Mouse (Mus musculus) Muller cell, postnatal 12 days (primary cell): ENCODE measurements around the gene Vps11.
"Not testable (repeated sequence)": the region's sequence is repeated elsewhere in the genome, so short reads cannot be mapped to it uniquely, and the experiment has no call there.

Experiments
- DNase-seq: peaks from one replicate; pipeline ENCODE4 v3.0.0-alpha.2; 2015; ENCODE audit errors: inconsistent ontology term

The Vps11 gene

GRCm38 (mm10) chr9:44335331-44336092, 26.0 kb downstream of the Vps11 start:
- peak; percentile 57 for DNase-seq

DNA sequence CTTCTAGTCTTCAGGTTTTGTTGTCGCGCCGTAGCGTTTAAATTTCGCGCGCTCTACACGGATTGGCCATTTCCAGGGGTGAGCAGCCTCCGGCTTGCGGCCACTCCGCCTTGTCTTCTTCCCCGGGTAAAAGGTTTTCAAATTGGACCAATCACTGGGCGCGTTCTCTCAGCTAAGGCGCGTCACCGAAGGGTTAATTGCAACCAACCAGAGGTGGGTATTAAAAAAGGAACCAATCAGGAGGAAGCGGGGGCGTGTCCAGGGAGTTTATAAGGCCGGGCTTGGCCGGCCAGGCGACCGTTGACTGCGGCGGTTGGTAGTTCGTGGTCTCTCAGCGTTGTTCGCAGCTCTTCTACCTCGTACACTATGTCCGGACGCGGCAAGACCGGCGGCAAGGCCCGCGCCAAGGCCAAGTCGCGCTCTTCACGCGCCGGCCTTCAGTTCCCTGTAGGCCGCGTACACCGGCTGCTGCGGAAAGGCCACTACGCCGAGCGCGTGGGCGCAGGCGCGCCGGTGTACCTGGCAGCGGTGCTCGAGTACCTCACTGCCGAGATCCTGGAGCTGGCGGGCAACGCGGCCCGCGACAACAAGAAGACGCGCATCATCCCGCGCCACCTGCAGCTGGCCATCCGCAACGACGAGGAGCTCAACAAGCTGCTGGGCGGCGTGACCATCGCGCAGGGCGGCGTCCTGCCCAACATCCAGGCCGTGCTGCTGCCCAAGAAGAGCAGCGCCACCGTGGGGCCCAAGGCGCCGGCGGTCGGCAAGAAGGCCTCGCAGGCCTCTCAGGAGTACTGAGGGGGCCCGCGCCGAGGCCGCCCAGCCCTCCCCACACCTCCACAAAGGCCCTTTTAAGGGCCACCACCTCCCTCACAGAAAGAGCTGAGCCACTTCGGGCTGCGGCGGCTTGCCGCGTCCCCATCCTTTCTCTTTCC, 26.8 kb downstream of the Vps11 start, which contains the start of gene H2afx:
H2afx (plus strand) TSS at position 299 of the 935 bp plus-strand sequence.
- peak; percentile 99 for DNase-seq

DNA sequence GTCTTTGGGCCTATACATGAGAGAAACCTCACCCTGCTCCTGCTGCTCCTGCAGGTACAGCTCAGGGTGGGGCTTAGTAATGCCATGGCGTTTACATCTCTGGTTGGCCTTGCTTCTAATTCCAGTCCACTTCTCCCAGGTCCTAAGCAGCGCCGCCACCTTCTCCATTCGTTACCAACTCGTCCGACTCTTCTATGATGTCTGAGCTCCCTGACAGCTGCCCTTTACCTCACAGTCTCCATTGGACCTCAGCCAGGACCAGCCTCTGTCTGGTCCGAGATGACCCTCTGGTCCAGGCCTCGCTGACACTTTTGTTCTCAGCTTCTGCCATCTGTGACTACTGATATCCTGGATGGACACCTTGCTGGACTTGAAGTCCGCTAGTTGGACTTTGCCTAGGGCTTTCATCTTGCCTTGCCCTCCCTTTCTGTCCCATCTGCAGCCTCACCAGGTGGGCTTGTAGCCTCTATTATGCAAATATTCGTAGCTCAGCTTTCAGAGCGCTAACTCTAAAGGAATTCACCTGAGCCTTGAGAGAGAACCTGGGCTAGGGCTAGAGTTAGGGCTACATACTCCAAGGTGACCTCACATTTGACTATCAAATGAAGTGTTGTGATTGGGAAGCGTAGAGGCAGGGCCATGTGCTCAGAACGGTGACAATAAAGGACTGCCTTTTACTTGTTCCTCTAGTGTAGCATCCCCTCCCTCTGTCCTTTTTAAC, 28.4 kb downstream of the Vps11 start:
- DNase-seq, result no peak

DNA sequence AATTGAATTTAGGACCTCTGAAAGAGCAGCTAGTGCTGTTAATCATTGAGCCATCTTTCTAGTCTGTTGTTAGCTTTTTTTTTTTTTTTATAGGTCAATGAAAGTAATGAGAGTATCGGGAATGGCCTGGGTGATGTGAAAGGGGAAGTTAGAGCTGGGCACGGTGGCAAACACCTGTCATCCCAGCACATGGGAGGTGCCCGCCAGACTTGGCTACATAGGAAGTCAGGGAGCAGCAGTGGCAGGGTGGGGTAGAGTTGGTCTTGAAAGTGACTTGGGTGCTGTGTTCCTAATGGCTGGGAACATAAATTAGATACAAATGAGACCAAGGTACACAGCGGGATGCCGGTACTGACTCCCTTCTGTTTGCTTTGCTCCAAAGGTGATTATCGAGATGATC, 30.7 kb downstream of the Vps11 start:
- no peak for DNase-seq

GRCm38 (mm10) chr9:44327926-44328325, 33.5 kb downstream of the Vps11 start:
- DNase-seq, result no peak

DNA sequence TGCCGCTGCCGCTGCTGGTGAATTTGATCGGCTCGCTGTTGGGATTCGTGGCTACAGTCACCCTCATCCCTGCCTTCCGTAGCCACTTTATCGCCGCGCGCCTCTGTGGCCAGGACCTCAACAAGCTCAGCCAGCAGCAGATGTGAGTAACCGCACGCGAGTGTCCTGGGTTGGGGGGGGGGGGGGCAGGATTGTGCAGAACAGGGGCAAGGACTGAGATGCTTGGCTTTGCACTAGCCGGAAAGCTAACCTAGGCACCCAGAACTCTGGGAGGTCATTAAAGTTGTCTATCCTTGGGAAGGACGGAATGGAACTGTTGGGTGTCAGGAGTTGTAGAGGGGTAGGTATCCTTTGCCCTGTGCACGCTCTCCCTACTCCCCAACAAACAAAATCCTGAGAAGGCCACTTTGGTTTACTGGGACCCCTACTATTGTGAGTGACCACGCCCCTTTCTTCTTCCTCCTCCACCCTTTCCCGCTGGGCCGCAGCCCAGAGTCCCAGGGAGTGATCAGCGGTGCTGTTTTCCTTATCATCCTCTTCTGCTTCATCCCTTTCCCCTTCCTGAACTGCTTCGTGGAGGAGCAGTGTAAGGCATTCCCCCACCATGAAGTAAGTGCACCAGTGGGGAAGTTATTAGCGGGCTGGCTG, 34.3 kb downstream of the Vps11 start:
- peak; percentile 36 for DNase-seq

DNA sequence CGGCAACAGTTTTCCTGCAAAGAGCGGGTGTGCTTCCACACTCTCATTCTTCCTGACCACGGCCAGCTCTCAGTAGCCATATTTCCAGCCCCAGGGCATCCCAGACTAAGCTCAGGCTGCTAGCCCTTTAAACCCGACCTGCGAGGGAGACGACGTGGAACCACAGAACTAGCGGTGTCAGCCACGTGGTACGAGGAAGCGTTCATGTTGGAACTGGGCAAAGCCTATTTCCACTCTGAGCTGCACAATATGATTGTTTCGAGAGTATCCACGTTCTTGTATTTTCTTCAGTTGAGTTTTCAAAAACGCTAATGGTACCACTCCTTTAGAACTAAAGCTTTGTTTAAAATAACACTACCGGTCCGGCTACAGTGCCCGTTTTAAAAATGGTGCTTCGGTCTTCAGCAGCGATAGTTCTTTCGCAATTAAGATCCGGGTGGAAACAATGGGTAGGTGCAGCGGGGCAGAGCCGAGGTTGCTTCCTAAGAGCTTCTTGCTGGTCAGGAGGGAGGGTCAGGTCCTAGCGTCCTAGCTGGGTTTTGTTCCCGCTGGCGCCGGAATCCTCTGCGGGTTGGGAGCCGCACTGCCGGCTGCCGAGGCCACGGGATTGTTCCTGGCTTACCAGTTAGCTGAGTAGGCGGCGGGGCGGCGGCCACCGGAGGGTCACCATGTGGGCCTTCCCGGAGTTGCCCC, 35.0 kb downstream of the Vps11 start:
- DNase-seq, result peak; percentile 87

DNA sequence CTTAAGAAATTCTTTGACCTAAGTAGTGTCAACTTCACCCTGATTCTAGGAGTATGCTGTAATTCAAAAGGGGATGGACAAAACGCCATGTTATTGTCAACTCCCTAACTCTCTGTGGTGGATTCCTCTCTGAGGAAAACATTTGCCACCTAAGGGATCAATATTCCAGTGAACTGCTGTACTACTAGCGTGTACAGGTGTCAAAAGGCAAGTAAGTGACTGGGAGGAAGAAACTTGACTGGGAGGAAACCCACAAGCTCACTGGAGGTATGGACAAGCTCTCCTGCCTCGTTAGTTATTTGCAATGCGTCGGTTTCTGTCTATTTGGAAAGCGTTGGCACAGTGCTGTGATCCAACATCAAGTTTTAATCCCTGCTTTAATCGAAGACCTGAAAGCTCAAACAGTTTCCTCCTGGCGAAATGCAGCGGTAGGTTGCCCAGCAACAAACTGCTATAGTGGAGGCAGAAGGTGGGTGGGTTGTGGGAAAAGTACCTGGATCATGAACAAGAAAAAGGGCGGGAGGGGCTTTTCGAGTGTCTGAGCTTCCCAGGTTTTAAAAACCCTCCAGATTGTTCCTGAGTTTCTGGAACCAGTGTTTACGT, 35.6 kb downstream of the Vps11 start, which contains the start of gene Dpagt1:
Dpagt1 (plus strand) TSS at position 252 of the 603 bp plus-strand sequence.
- DNase-seq, result peak; percentile 27

DNA sequence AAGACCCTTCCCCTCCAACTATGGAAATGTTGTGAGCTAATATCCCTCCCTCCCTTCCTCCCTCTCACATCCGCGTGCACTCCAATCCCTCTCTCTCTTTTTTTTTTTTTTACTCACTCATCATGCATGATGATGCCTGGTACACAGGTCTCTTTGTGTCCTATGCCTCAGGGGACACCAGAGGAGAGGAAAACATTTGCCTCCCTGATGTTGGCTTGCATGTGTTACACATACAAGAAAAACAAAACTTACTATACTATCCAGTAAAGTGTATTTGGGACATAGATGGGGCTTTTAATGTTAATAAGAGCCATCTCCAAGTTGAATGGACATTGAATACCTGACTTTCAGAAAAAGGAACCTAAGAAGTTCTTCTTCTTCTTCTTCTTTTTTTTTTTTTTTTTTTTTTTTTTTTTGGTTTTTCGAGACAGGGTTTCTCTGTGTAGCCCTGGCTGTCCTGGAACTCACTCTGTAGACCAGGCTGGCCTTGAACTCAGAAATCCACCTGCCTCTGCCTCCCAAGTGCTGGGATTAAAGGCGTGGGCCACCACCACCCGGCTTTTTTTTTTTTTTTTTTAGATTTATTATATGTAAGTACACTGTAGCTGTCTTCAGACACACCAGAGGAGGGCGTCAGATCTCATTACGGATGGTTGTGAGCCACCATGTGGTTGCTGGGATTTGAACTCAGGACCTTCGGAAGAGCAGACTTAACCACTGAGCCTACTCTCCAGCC, 36.3 kb downstream of the Vps11 start:
- not testable (repeated sequence) for DNase-seq

DNA sequence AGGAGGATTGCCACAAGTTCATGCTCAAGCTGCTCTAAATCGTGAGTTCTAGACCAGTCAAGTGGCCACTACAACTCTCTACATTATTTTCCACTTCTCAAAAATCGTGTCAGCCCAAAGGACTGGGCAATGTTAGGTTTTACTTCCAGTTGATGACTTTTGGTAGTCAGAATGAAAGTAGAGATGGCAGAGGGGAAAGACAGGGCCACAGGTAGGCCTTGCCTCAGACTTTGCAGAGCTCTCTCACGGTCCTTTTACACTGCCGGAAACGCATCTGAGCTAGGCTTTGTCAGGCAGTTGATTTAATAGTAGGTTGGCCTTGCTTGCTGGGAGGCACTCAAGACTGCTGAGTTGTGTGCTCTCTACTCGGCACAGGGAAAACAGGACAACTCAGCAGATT, 37.3 kb downstream of the Vps11 start:
- DNase-seq, result no peak

GRCm38 (mm10) chr9:44323656-44324055, 37.8 kb downstream of the Vps11 start:
- DNase-seq, result not testable (repeated sequence)

DNA sequence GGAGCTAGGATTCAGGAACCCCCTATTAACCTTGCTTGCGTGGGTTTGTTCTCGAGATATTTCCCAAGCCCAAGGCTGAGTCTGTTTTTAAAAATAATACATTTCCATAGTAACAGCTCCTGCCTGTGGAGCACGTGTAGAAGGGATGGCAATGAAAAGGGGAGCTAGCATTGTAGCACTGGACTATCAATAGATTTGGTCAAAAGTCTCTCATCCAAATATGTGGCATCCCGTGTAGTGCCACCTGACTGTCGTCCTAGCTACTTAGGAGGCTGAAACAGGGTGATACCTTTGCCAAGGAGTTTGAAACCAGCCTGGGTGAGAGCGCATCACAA, 40.7 kb downstream of the Vps11 start:
- DNase-seq, result no peak

GRCm38 (mm10) chr9:44319887-44320798, 41.3 kb downstream of the Vps11 start, which contains the start of gene C2cd2l:
TSS of gene C2cd2l (minus strand) at chr9:44320285.
- DNase-seq, result peak; percentile 99

DNA sequence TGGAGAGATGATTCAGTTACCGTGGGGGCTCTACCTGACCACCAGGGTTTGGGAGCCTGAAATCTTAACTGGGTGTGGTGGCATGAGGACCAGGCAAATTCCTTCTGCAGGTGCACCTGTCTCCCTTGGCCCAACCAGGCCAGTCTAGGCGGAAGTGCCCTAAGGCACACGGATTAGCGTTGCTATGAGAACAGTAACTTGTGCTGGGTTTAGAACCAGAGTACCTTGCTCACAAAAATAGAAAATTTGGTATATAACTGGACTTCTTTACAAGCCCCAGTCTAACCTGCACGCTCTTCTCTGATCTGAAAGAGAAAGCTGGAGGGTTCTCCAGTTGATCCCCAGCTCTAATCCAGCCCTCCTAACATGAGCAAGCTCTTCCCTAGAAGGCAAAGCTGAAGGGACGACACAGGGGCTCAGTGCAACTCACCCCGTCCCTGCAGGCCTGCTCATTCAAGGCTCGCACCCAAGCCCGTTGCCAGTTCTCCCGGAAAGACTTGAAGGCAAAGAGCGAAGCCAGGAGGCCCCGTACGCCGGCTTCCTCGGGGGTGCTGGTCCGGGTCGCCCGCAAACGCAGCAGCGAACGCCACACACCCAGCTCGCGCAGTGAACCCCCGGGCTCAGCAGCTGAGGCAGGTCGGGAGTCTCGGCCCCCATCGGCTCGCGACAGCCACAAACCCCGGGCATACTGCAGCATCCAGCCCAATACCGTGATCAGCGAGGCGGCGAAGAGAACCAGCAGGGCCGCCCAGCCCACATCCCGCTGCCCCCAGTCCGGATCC, 42.2 kb downstream of the Vps11 start:
- no peak for DNase-seq

DNA sequence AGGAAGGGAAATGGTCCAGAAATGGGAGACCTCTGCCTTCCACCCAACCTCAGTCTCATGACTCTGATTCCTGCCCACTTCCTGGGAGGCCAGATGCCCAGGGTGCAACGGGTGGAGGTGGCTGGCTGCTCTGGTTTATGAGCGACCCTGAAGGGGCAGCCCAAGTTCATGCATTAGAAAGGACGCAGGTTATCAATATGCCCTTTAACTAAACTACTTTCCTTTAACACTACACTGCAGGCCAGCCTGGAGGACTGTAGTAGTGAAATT, 42.7 kb downstream of the Vps11 start:
- no peak for DNase-seq

GRCm38 (mm10) chr9:44318076-44318825, 43.2 kb downstream of the Vps11 start:
- no peak for DNase-seq

GRCm38 (mm10) chr9:44317452-44317851, 44.0 kb downstream of the Vps11 start:
- DNase-seq, result no peak
